Mouse (Mus musculus) limb, embryonic 15.5 days (tissue): Measurements from ENCODE around the gene Rmdn2. TPM values are rescaled to one million over a fixed set of nuclear protein-coding genes. Genes with fewer than 3 reads are reported as not detected.

ENCODE experiments used
- ATAC-seq: fragments of 200-750 bp; cut with Nextera tagmentation; 2 replicates; pipeline ENCODE4 v1.8.0; 2017; ENCODE audit warnings: low read depth, moderate TSS enrichment; ENCODE audit not compliant: insufficient number of reproducible peaks, low FRiP score, low TSS enrichment
- H3K27ac ChIP-seq: fragments of 300-500 bp; sonication (generic); 2 replicates; pipeline ENCODE4 v1.5.1; 2015; ENCODE audit warnings: moderate library complexity, mild to moderate bottlenecking, inconsistent platforms
- H3K27me3 ChIP-seq: fragments of 300-500 bp; sonication (generic); 2 replicates; pipeline ENCODE4 v1.6.1; 2015; ENCODE audit warnings: inconsistent platforms
- H3K36me3 ChIP-seq: fragments of 300-500 bp; sonication (generic); 2 replicates; pipeline ENCODE4 v1.6.1; 2015; ENCODE audit warnings: inconsistent platforms
- H3K4me1 ChIP-seq: fragments of 300-500 bp; sonication (generic); 2 replicates; pipeline ENCODE4 v1.6.1; 2015; ENCODE audit warnings: inconsistent platforms
- H3K4me2 ChIP-seq: fragments of 300-500 bp; sonication (generic); 2 replicates; pipeline ENCODE4 v1.6.1; 2015; ENCODE audit warnings: mild to moderate bottlenecking, inconsistent platforms
- H3K4me3 ChIP-seq: fragments of 300-500 bp; sonication (generic); 2 replicates; pipeline ENCODE4 v1.5.1; 2015; ENCODE audit warnings: mild to moderate bottlenecking, inconsistent platforms
- H3K9ac ChIP-seq: fragments of 300-500 bp; sonication (generic); 2 replicates; pipeline ENCODE4 v1.6.1; 2015; ENCODE audit warnings: inconsistent platforms
- H3K9me3 ChIP-seq: fragments of 300-500 bp; sonication (generic); 2 replicates; pipeline ENCODE4 v1.6.1; 2016; ENCODE audit warnings: inconsistent platforms
- WGBS: fragments of 180-500 bp; shearing (Covaris S2); methylation state at CpG from one replicate; pipeline ENCODE4 v1.1.7; 2015; 5-methylcytosine and 5-hydroxymethylcytosine counted together
- polyA plus RNA-seq: library from polyadenylated mRNA; unstranded; fragments of >200 nt; fragmentation: Nextera tagmentation; extraction: Ambion mirVana; gene quantifications from 2 replicates; pipeline ENCODE4 v1.2.1, GENCODE M21; 2015

Rmdn2 gene
- polyA plus RNA-seq, 1 experiment from 2014 or later, result 9.0 TPM

DNA sequence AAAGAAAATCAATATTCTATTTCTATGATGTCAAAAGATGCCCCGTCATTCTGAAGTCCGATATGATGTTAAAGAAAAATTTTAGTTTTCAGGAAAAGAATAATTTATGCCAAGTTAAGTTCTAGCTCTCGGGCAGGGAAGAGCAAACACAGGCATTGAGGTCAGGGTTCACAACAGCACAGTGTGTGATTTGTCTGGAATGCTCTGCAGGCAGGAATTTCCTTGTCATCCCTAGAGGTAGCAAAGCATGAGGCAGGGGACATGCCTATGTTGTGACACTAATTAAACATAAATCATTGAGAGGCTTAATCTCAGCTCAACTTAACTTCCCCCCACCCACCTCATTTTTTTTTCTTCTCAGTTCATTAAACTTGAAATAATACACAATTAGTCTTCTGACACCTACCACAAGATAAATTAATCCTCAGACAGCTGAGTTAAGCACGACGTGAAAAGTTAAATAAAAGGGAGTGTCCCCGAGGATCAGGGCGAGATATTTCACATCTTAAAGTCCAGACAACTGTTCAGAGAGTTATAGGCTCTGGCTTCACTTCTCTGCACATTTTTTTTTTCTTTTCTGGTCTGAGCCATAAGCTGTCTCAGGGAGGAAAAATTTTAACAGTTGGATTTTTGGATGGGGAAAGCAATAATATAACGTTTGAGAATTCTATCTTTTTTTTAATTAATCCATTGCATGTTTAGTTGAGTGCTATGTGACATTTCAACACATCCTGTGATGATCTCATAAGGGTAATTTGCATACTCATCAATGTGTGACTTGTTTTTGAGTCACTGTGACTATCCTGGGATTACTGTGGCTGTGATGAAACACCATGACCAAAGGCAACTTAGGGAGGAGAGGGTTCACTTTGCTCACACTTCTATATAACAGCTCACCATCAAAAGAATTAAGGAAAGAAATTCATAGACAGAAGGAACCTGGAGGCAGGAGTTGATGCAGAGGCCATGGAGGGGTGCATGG lies 12.8 kb upstream of the Rmdn2 start:
- no peaks in the 10 kb centered on the region for H3K4me1 ChIP-seq
- H3K27me3 ChIP-seq, result no peaks in the 10 kb centered on the region
- no peak for ATAC-seq
- no peak overlapping the region for H3K9ac ChIP-seq
- WGBS, result 24% methylated on average over 8 of the region's 8 CpGs
- H3K4me2 ChIP-seq, result no peak overlapping the region
- H3K27ac ChIP-seq, result no peak overlapping the region
- H3K4me3 ChIP-seq, result no peak overlapping the region
- H3K9me3 ChIP-seq, result no peaks in the 10 kb centered on the region
- H3K36me3 ChIP-seq, result no peaks in the 10 kb centered on the region

- Histone ChIP-seq H3K27me3 (no peaks in the 10 kb centered on the region), H3K9ac (no peak overlapping the region), H3K9me3 (no peaks in the 10 kb centered on the region), H3K4me3 (no peak overlapping the region), H3K4me2 (no peak overlapping the region), H3K27ac (no peak overlapping the region), H3K4me1 (no peaks in the 10 kb centered on the region), H3K36me3 (no peaks in the 10 kb centered on the region)
- WGBS, result 57% methylated on average over 4 of the region's 4 CpGs
- ATAC-seq, result no peak
Observed at GRCm38 (mm10) chr17:79600108-79600507, 11.6 kb upstream of the Rmdn2 start.

DNA sequence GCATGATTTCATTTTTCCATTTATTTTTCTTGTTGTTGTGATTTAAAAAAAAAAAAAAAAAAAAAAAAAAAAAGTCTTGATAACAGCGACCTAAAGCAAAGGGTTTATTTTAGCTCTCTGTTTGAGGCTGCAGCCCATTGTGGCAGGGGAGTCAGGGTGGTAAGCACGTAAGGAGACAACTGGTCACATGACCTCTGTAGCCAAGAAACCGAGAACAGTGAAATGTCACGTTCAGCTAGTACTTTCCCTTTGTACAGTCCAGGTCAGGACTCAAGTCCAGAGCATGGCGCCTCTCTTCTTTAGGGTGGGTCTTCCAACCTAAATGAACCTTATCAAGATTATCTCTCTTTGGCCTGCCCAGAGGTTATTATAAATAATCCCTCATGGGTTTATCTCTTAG lies 9.3 kb upstream of the Rmdn2 start:
- H3K9ac ChIP-seq, result no peak overlapping the region
- no peaks in the 10 kb centered on the region for H3K9me3 ChIP-seq
- no peaks in the 10 kb centered on the region for H3K27me3 ChIP-seq
- WGBS, result 66% methylated on average over 5 of the region's 5 CpGs
- H3K4me2 ChIP-seq, result no peak overlapping the region
- no peaks in the 10 kb centered on the region for H3K4me1 ChIP-seq
- H3K36me3 ChIP-seq, result no peaks in the 10 kb centered on the region
- H3K4me3 ChIP-seq, result no peak overlapping the region
- no peak overlapping the region for H3K27ac ChIP-seq
- no peak for ATAC-seq

DNA sequence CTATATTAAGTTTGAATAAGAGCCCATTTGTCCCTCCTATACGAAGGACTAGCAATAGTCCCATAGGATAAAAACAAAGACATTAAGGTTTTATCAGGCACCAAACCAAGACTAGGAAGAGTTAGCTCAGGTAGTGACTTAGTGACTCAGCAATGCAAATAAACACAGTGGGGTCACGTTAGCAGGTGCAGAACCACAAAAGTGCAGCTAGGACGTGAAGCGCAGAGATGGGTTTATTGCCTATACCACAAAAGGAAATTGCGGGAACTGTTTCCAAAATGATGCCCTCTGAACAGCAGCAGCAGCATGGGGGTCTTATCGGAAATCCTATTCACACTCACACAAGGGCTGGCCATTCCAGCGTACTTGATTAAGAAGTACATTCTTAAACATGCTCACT lies 8.2 kb upstream of the Rmdn2 start:
- Histone ChIP-seq H3K36me3 (no peaks in the 10 kb centered on the region), H3K4me1 (no peaks in the 10 kb centered on the region), H3K9ac (no peak overlapping the region), H3K27ac (no peak overlapping the region), H3K9me3 (no peaks in the 10 kb centered on the region), H3K4me3 (no peak overlapping the region), H3K4me2 (no peak overlapping the region), H3K27me3 (no peaks in the 10 kb centered on the region)
- ATAC-seq, result no peak
- 74% methylated on average over 7 of the region's 7 CpGs for whole genome bisulfite sequencing

GRCm38 (mm10) chr17:79605794-79606193 lies 5.9 kb upstream of the Rmdn2 start:
- Histone ChIP-seq H3K9me3 (no peaks in the 10 kb centered on the region), H3K4me1 (no peaks in the 10 kb centered on the region), H3K9ac (no peak overlapping the region), H3K4me2 (no peak overlapping the region), H3K36me3 (no peaks in the 10 kb centered on the region), H3K27me3 (no peaks in the 10 kb centered on the region), H3K4me3 (no peak overlapping the region), H3K27ac (no peak overlapping the region)
- no peak for ATAC-seq
- WGBS, result 55% methylated on average over 2 of the region's 2 CpGs

GRCm38 (mm10) chr17:79609697-79610096 lies 2.0 kb upstream of the Rmdn2 start:
- ATAC-seq, result no peak

DNA sequence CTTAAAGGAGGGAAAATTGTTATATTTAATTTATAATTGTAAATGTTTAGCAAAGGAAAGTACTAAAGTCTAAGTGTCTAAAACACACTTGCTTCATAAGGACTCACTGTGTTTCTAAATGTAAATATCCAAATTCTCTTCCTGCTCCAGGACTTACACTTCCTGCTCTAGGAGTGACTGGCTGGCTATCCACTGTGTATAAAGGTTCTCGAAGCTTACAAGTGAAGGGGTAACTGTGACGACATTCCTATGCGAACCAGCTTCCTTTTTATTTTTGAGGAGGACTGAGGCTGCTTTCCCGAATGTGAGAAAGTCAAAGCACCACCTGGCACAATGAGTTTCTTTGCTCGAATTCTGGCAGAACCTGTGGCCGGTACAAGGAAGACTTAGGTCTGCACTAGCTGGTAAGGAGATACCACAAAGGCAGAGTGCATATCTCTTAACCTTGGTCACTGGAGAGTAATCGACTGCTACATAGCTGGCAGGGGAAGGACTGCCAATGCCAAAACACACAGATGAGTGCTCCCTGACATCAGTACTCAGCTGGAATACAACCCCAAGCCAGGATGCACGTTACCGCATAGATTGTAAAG lies 1.4 kb upstream of the Rmdn2 start:
- Histone ChIP-seq H3K4me1 (peaks cover 7% of the 10 kb centered on the region; the same call in 1 of the 2 replicates), H3K27me3 (no peaks in the 10 kb centered on the region), H3K9ac (no peak overlapping the region), H3K9me3 (no peaks in the 10 kb centered on the region), H3K27ac (no peak overlapping the region), H3K4me3 (no peak overlapping the region), H3K36me3 (no peaks in the 10 kb centered on the region), H3K4me2 (no peak overlapping the region)
- ATAC-seq, result no peak
- 81% methylated on average over 9 of the region's 9 CpGs for WGBS

More at GRCm38 (mm10) chr17:79609697-79610096, 2.0 kb upstream of the Rmdn2 start:
- Histone ChIP-seq H3K4me2 (no peak overlapping the region), H3K27ac (no peak overlapping the region), H3K4me1 (peaks cover 2% of the 10 kb centered on the region; the same call in 1 of the 2 replicates), H3K9ac (no peak overlapping the region), H3K9me3 (no peaks in the 10 kb centered on the region), H3K4me3 (no peak overlapping the region), H3K36me3 (no peaks in the 10 kb centered on the region), H3K27me3 (no peaks in the 10 kb centered on the region)
- 91% methylated on average over 1 of the region's 1 CpGs for WGBS

GRCm38 (mm10) chr17:79614691-79615588 lies 3.3 kb downstream of the Rmdn2 start:
- peak overlapping the region; percentile 70 for H3K4me2 ChIP-seq
- peak overlapping the region; percentile 86 for H3K9ac ChIP-seq
- ATAC-seq, result peak; percentile 83
- no peaks in the 10 kb centered on the region for H3K27me3 ChIP-seq
- 2% methylated on average over 55 of the region's 57 CpGs for WGBS
- H3K4me1 ChIP-seq, result peaks cover 7% of the 10 kb centered on the region; the same call in 1 of the 2 replicates
- no peaks in the 10 kb centered on the region for H3K9me3 ChIP-seq
- H3K4me3 ChIP-seq, result peak overlapping the region; percentile 76
- peak overlapping the region; percentile 86 for H3K27ac ChIP-seq
- no peaks in the 10 kb centered on the region for H3K36me3 ChIP-seq

DNA sequence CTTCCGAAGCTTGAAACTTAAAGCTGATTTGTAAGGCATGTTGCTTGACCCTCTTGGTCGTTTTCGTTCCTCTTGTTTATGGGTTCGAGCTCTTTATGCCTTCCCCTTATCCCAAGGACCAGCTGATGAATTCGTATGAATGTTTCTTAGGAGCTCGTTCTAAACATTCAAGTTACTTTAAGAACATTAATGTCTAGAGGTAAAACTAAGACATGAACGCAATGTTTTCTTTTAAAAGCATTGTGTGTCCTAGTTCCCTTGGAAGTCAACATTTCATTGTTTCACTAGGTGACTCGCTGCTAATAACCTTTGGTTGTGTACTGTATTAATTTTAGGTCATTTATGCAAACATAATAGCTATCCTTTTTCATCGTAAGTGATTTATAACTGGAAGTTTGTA lies 4.2 kb downstream of the Rmdn2 start:
- no peaks in the 10 kb centered on the region for H3K36me3 ChIP-seq
- H3K9me3 ChIP-seq, result no peaks in the 10 kb centered on the region
- H3K9ac ChIP-seq, result no peak overlapping the region
- peak overlapping the region; percentile 70 for H3K4me2 ChIP-seq
- peaks cover 7% of the 10 kb centered on the region; the same call in 1 of the 2 replicates for H3K4me1 ChIP-seq
- WGBS, result 79% methylated on average over 9 of the region's 9 CpGs
- H3K4me3 ChIP-seq, result peak overlapping the region; percentile 76
- no peak overlapping the region for H3K27ac ChIP-seq
- ATAC-seq, result no peak
- no peaks in the 10 kb centered on the region for H3K27me3 ChIP-seq

DNA sequence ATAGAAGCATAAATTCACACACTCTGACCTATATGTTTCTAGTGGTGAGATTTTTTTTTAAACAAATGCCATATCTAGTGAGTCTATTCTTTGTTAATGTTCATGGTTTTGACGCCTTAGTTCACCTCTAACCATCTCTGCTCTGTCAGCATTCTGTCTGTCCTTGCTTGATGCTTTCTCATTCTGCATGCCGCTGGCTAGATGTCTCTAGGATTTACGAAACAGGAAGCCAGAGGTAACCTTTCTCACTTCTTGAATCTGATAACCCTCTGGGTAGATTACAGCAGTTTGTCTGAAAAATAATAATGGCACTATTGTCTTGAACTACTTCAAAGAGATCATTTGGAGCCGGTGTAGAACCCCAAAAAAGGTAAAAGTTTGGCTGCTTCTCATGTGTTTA lies 5.0 kb downstream of the Rmdn2 start:
- Histone ChIP-seq H3K4me1 (peaks cover 7% of the 10 kb centered on the region; the same call in 1 of the 2 replicates), H3K27me3 (no peaks in the 10 kb centered on the region), H3K9ac (no peak overlapping the region), H3K4me3 (no peak overlapping the region), H3K27ac (no peak overlapping the region), H3K9me3 (no peaks in the 10 kb centered on the region), H3K4me2 (no peak overlapping the region), H3K36me3 (no peaks in the 10 kb centered on the region)
- WGBS, result 88% methylated on average over 4 of the region's 4 CpGs
- no peak for ATAC-seq

- Histone ChIP-seq H3K27ac (no peak overlapping the region), H3K36me3 (no peaks in the 10 kb centered on the region), H3K27me3 (no peaks in the 10 kb centered on the region), H3K4me3 (no peak overlapping the region), H3K9me3 (no peaks in the 10 kb centered on the region), H3K4me2 (no peak overlapping the region), H3K4me1 (peaks cover 7% of the 10 kb centered on the region; the same call in 1 of the 2 replicates), H3K9ac (no peak overlapping the region)
- ATAC-seq, result no peak
- WGBS, result 91% methylated on average over 10 of the region's 10 CpGs
Observed at GRCm38 (mm10) chr17:79618455-79618854, 6.8 kb downstream of the Rmdn2 start.
